16 mouse cellular contexts compared by ENCODE assay signal in the genomic region with DNA sequence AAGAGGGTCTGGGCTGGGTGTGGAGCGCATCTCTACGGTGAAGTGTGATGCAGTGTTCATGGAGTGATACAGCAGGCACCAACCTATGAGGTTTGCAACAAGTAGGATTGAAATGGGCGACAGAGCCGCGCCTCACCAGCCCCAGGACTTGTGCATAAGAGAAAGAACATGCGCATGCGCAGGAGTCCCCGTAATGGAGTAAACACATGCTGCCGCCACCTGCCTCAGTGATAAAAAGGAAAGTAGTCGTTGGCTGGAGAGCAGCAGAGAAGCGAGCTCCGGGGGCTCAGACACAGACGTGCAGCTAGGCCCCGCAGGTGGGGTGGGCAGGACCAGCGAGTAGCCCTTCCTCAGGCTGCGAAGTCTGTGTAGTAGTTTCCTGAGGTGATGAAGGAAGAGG.
A peak's percentile ranks its signal among the peaks of the same experiment; 100 is the strongest.
DNase-seq lines count a peak whose midpoint lies in the region; ATAC-seq lines count a peak whose summit lies in the region.
"Had no signal": no experiment of that assay in that cellular context is flagged by ENCODE, and none has a peak within 500 bp of the region (broad histone marks: within the 10 kb centered on the region; RNA-seq: fewer than 3 reads in every experiment).

No protein-coding gene starts in this region.

- peaks cover 10% of the 10 kb centered on the region for H3K4me1 ChIP-seq in liver, embryonic 11.5 days (replicated peaks; ENCODE audit: control insufficient read depth, insufficient read depth, low read length)
- no peaks in the 10 kb centered on the region for H3K4me1 ChIP-seq in midbrain, embryonic 16.5 days (ENCODE audit: control insufficient read depth, insufficient read depth, low read length)

- no peaks in the 10 kb centered on the region for H3K27me3 ChIP-seq in liver, embryonic 11.5 days (replicated peaks; ENCODE audit: control insufficient read depth, insufficient read depth, low read length)
- no peaks in the 10 kb centered on the region for H3K27me3 ChIP-seq in midbrain, embryonic 16.5 days (ENCODE audit: control insufficient read depth, insufficient read depth, low read depth, low read length)
- H3K27me3 ChIP-seq: hindbrain, embryonic 15.5 days had no signal

- 75% methylated on average over 16 of the region's 16 CpGs for WGBS in liver, embryonic 11.5 days
- 83% methylated on average over 16 of the region's 16 CpGs for WGBS in midbrain, embryonic 16.5 days

- peak; percentile 27; the same call in 1 of the 2 replicates for ATAC-seq in liver, embryonic 11.5 days (replicated peaks; ENCODE audit: low FRiP score)
- no peak for ATAC-seq in midbrain, embryonic 16.5 days
- ATAC-seq: intestine, postnatal 0 days; midbrain, embryonic 13.5 days had no signal

- H3K9ac ChIP-seq in liver, embryonic 11.5 days (ENCODE audit: low read depth, low read length), result no peak overlapping the region
- no peak overlapping the region for H3K9ac ChIP-seq in midbrain, embryonic 16.5 days (ENCODE audit: low read depth, low read length)
- H3K9ac ChIP-seq: hindbrain, embryonic 15.5 days; midbrain, embryonic 13.5 days had no signal

- intact Hi-C loops in left cerebral cortex, postnatal 14 days (cut with DNase I), result loop anchor here (1.0 kb wide), 1 partner anchor 126 kb away; no protein-coding TSS in a partner anchor

- no peaks in the 10 kb centered on the region for H3K36me3 ChIP-seq in liver, embryonic 11.5 days (ENCODE audit: control insufficient read depth, insufficient read depth, low read length)
- no peaks in the 10 kb centered on the region for H3K36me3 ChIP-seq in midbrain, embryonic 16.5 days (ENCODE audit: control insufficient read depth, insufficient read depth, low read length)
- H3K36me3 ChIP-seq: embryonic facial prominence, embryonic 10.5 days; hindbrain, embryonic 15.5 days; midbrain, embryonic 13.5 days had no signal

- no peak overlapping the region for H3K4me3 ChIP-seq in liver, embryonic 11.5 days (ENCODE audit: low read depth, low read length)
- no peak overlapping the region for H3K4me3 ChIP-seq in midbrain, embryonic 16.5 days (ENCODE audit: low read depth, low read length)
- H3K4me3 ChIP-seq: embryonic facial prominence, embryonic 10.5 days; hindbrain, embryonic 15.5 days; midbrain, embryonic 13.5 days had no signal

- peak; percentile 48 to 70 for DNase-seq in left cerebral cortex, postnatal 14 days (ENCODE audit: low spot score in 2 of 2)
- no peak for DNase-seq in left cerebral cortex, adult 8-10 months (ENCODE audit: low spot score in 2 of 2)
- peak; percentile 49 for DNase-seq in ZHBTc4 (ENCODE audit: low read depth, low spot score)
- peak; percentile 61 to 92 for DNase-seq in layer of hippocampus, adult 18-20 months (ENCODE audit: low spot score in 2 of 2)
- DNase-seq in liver, embryonic 11.5 days (ENCODE audit: low spot score), result no peak
- no peak for DNase-seq in lung, postnatal 36 days
- DNase-seq: cerebellum, adult 11 months; cerebellum, postnatal 36 days; kidney, postnatal 36 days; right cerebral cortex, adult 18-20 months had no signal

- H3K4me2 ChIP-seq in liver, embryonic 11.5 days, result peak overlapping the region; percentile 26
- H3K4me2 ChIP-seq in midbrain, embryonic 16.5 days (ENCODE audit: low read length), result no peak overlapping the region
- H3K4me2 ChIP-seq: hindbrain, embryonic 15.5 days; midbrain, embryonic 13.5 days had no signal

- H3K27ac ChIP-seq in liver, embryonic 11.5 days (ENCODE audit: low read depth, low read length), result 0 out of 2 replicates have a peak overlapping the region, but pooled peaks have one; percentile 26
- H3K27ac ChIP-seq in midbrain, embryonic 16.5 days (ENCODE audit: low read length), result no peak overlapping the region
- H3K27ac ChIP-seq: embryonic facial prominence, embryonic 10.5 days; hindbrain, embryonic 15.5 days; macrophage; midbrain, embryonic 13.5 days had no signal

- no peaks in the 10 kb centered on the region for H3K9me3 ChIP-seq in liver, embryonic 11.5 days (ENCODE audit: control insufficient read depth, low read length)
- no peaks in the 10 kb centered on the region for H3K9me3 ChIP-seq in midbrain, embryonic 16.5 days (replicated peaks; ENCODE audit: control insufficient read depth, low read length, poor library complexity, severe bottlenecking)
- H3K9me3 ChIP-seq: embryonic facial prominence, embryonic 10.5 days; hindbrain, embryonic 15.5 days; midbrain, embryonic 13.5 days had no signal

Comparison
In these comparisons a context has a peak if more than half of its experiments do, and no peak if none do; other contexts are left out.
1. DNase-seq: peak in left cerebral cortex, postnatal 14 days (2 of 2), ZHBTc4 (single experiment) and layer of hippocampus, adult 18-20 months (2 of 2); none in left cerebral cortex, adult 8-10 months (0 of 2), liver, embryonic 11.5 days (single experiment) and lung, postnatal 36 days (single experiment).